Mouse (Mus musculus) E14TG2a.4 (cell line): Measurements from ENCODE around the gene Pigh.
A peak's percentile ranks its signal among the peaks of the same experiment; 100 is the strongest.

ENCODE experiments used
- H3K27me3 ChIP-seq: 2 replicates; pipeline ENCODE4 v1.6.1; 2014; ENCODE audit warnings: low read length, control low read depth; ENCODE audit not compliant: insufficient read depth
- H3K36me3 ChIP-seq: 2 replicates; pipeline ENCODE4 v1.6.1; 2014; ENCODE audit warnings: low read length, control low read depth; ENCODE audit not compliant: insufficient read depth
- H3K4me1 ChIP-seq: replicated peaks from 2 replicates; pipeline ENCODE4 v1.6.1; 2014; ENCODE audit warnings: low read depth, low read length, control low read depth
- H3K4me3 ChIP-seq: replicated peaks from 2 replicates; pipeline ENCODE4 v1.5.1; 2014; ENCODE audit warnings: mild to moderate bottlenecking, low read length
- H3K9me3 ChIP-seq: 2 replicates; pipeline ENCODE4 v1.6.1; 2014; ENCODE audit warnings: low read length, control low read depth
- CTCF ChIP-seq: conservative IDR thresholded peaks from 2 replicates; pipeline ENCODE4 v1.5.1; 2014; ENCODE audit warnings: low read length
- NANOG ChIP-seq: IDR thresholded peaks from 2 replicates; pipeline ENCODE4 v1.6.1; 2014; ENCODE audit warnings: borderline replicate concordance, low read length, mixed read lengths
- POU5F1 ChIP-seq: IDR thresholded peaks from 2 replicates; pipeline ENCODE4 v1.6.1; 2014; ENCODE audit warnings: low read length, borderline replicate concordance

Gene Pigh

DNA sequence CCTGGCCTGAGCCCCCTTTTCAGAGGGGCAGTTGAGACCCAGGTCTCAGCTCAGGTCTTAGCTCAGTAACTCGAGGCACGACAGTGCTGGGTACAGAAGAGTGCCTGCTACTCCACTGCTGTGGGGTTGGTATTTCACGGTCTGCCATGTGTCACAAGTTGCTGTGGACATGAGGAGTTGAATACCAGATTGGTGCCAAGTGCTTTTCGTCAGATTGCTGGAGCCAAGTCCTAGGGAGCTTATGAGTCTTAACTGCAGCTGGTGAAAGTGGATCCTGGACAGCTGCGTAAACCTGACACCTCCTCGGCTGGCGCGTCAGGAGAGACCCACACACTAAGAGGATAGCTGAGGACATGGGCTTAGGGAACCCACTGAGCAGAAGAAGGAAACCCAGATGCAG lies 44.8 kb downstream of the Pigh start:
- no peaks in the 10 kb centered on the region for H3K27me3 ChIP-seq
- peaks cover 39% of the 10 kb centered on the region for H3K4me1 ChIP-seq
- H3K9me3 ChIP-seq = no peaks in the 10 kb centered on the region
- TF ChIP-seq CTCF (no peak), POU5F1 (no peak), NANOG (no peak)
- peaks cover 61% of the 10 kb centered on the region for H3K36me3 ChIP-seq
- H3K4me3 ChIP-seq = no peak overlapping the region

DNA sequence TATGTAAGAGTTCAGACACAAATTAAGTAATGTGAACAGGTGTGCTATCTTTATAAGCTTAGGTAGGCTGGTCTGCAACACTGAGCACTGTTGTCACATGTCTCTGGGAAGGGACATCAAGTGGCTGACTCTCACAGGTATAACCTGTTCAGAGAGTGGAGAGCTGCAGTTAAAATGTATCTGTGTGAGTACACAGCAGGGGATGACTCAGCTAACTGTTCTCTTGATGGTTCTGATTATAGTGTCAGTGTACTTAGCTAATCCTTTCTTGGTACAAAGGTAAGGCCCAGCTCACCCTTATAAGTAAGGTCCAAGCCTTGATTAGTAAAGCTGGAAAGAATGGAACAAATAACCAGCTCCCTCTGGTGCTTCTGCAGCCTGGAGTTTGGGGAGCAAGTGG lies 48.0 kb downstream of the Pigh start:
- H3K36me3 ChIP-seq = peaks cover 45% of the 10 kb centered on the region
- H3K27me3 ChIP-seq = no peaks in the 10 kb centered on the region
- no peak overlapping the region for H3K4me3 ChIP-seq
- peaks cover 67% of the 10 kb centered on the region for H3K4me1 ChIP-seq
- TF ChIP-seq CTCF = no peak
- TF ChIP-seq POU5F1 = no peak
- TF ChIP-seq NANOG = peak; percentile 98
- H3K9me3 ChIP-seq = no peaks in the 10 kb centered on the region

- Histone ChIP-seq H3K36me3 (peaks cover 44% of the 10 kb centered on the region), H3K4me1 (peaks cover 78% of the 10 kb centered on the region), H3K4me3 (peak overlapping the region; percentile 26; the same call in 1 of the 2 replicates)
Measured at GRCm38 (mm10) chr12:79040201-79040827, 49.1 kb downstream of the Pigh start.

DNA sequence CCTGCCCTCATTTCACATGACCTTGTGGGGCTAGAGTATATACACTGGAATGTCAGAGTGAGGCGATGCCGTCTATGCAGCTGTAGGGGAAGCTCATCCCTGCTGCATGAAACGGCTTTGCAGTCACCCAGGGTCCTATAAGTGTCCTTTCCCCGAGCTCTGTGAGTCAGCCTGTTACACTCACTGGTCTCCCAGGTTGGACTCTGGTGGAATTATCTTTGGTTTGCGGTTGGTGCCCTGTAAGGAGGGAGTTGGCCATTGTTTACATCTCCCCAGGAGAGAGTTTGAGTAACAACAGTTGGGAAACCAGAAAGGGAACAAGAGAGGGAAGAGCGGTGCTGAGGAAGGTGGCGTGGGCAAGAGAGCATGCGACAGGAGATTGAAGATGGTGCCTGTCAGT lies 49.7 kb downstream of the Pigh start:
- Histone ChIP-seq H3K36me3 (peaks cover 40% of the 10 kb centered on the region), H3K4me1 (peaks cover 84% of the 10 kb centered on the region), H3K9me3 (no peaks in the 10 kb centered on the region), H3K27me3 (no peaks in the 10 kb centered on the region), H3K4me3 (peak overlapping the region; percentile 26; the same call in 1 of the 2 replicates)
- no peak for TF ChIP-seq CTCF
- no peak for TF ChIP-seq NANOG
- no peak for TF ChIP-seq POU5F1

More at GRCm38 (mm10) chr12:79040201-79040827, 49.1 kb downstream of the Pigh start:
- Histone ChIP-seq H3K9me3 (no peaks in the 10 kb centered on the region), H3K27me3 (no peaks in the 10 kb centered on the region)
- no peak for TF ChIP-seq NANOG
- no peak for TF ChIP-seq CTCF
- TF ChIP-seq POU5F1 = no peak

DNA sequence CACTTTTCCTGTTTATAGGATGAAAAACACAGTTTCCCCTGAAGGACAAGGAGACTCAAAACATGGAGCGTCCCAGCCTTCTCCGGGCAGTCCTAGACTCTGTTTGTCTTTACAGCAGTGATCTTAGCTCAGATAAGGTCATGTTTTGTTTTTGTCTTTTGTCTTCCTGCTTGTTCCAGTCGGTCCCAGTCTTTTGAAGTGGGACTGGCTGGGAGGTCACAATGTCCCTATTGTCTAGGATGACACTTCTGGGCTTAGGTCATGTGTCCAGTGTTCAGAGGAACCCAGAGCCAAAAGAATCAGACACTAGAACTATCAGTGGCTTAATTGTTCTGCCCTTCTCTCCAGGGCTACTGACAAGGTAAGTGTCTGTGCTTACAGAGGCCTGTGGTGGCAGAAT lies 54.1 kb downstream of the Pigh start:
- H3K4me3 ChIP-seq = no peak overlapping the region
- no peak for TF ChIP-seq CTCF
- peak; percentile 79 for TF ChIP-seq NANOG
- no peak for TF ChIP-seq POU5F1
- H3K4me1 ChIP-seq = peaks cover 86% of the 10 kb centered on the region
- H3K9me3 ChIP-seq = no peaks in the 10 kb centered on the region
- H3K27me3 ChIP-seq = no peaks in the 10 kb centered on the region
- H3K36me3 ChIP-seq = peaks cover 9% of the 10 kb centered on the region

DNA sequence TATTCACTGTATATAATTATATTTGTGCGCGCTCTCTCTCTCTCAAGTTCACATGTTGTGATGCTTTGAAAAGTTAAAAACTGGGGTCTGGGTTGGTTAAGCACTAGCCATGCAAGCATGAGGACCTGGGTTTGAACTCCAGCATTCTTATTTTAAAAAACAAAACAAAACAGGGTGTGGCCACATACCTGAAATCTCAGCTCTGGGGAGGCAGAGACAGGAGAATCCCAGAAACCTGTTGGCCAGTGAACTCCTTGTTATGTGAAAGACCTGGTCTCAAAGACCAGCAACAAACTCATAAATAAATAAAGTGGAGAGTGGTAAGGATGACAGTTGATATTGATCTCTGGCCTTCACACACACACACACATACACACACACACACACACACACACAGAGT lies 55.1 kb downstream of the Pigh start:
- TF ChIP-seq POU5F1 (no peak), CTCF (no peak), NANOG (no peak)
- Histone ChIP-seq H3K27me3 (peaks cover 3% of the 10 kb centered on the region; the same call in 1 of the 2 replicates), H3K9me3 (no peaks in the 10 kb centered on the region), H3K36me3 (peaks cover 7% of the 10 kb centered on the region), H3K4me1 (peaks cover 84% of the 10 kb centered on the region), H3K4me3 (no peak overlapping the region)
